Mouse (Mus musculus) neural tube, embryonic 13.5 days (tissue): ENCODE data around the gene Abhd17b. TPM values are rescaled to one million over a fixed set of nuclear protein-coding genes. Genes with fewer than 3 reads are reported as not detected.
A peak's percentile ranks its signal among the peaks of the same experiment; 100 is the strongest.

ENCODE experiments used
- ATAC-seq: fragments of 200-750 bp; cut with Nextera tagmentation; 2 replicates; pipeline ENCODE4 v1.8.0; 2017; ENCODE audit warnings: low read depth, mild to moderate bottlenecking, moderate TSS enrichment, moderate library complexity
- H3K27ac ChIP-seq: fragments of 300-500 bp; sonication (generic); replicated peaks from 2 replicates; pipeline ENCODE4 v1.5.1; 2015; ENCODE audit warnings: moderate library complexity, mild to moderate bottlenecking, inconsistent platforms
- H3K27me3 ChIP-seq: fragments of 300-500 bp; sonication (generic); 2 replicates; pipeline ENCODE4 v1.6.1; 2015; ENCODE audit warnings: mild to moderate bottlenecking, inconsistent platforms
- H3K36me3 ChIP-seq: fragments of 300-500 bp; sonication (generic); 2 replicates; pipeline ENCODE4 v1.6.1; 2015; ENCODE audit warnings: mild to moderate bottlenecking, inconsistent platforms
- H3K4me1 ChIP-seq: fragments of 300-500 bp; sonication (generic); replicated peaks from 2 replicates; pipeline ENCODE4 v1.6.1; 2015; ENCODE audit warnings: inconsistent platforms
- H3K4me2 ChIP-seq: fragments of 300-500 bp; sonication (generic); 2 replicates; pipeline ENCODE4 v1.6.1; 2015; ENCODE audit warnings: inconsistent platforms, mild to moderate bottlenecking, moderate library complexity
- H3K4me3 ChIP-seq: fragments of 300-500 bp; sonication (generic); 2 replicates; pipeline ENCODE4 v1.5.1; 2015; ENCODE audit warnings: mild to moderate bottlenecking, inconsistent platforms
- H3K9ac ChIP-seq: fragments of 300-500 bp; sonication (generic); 2 replicates; pipeline ENCODE4 v1.6.1; 2015; ENCODE audit warnings: moderate library complexity, mild to moderate bottlenecking, inconsistent platforms
- H3K9me3 ChIP-seq: fragments of 300-500 bp; sonication (generic); 2 replicates; pipeline ENCODE4 v1.6.1; 2016; ENCODE audit warnings: inconsistent platforms
- WGBS: fragments of 180-500 bp; shearing (Covaris S2); methylation state at CpG from one replicate; pipeline ENCODE4 v1.1.7; 2015; 5-methylcytosine and 5-hydroxymethylcytosine counted together
- polyA plus RNA-seq: library from polyadenylated mRNA; unstranded; fragments of >200 nt; fragmentation: Nextera tagmentation; extraction: Ambion mirVana; gene quantifications from 2 replicates; pipeline ENCODE4 v1.2.1, GENCODE M21; 2015

Gene Abhd17b
- polyA plus RNA-seq, 1 experiment from 2014 or later = 42.2 TPM

DNA sequence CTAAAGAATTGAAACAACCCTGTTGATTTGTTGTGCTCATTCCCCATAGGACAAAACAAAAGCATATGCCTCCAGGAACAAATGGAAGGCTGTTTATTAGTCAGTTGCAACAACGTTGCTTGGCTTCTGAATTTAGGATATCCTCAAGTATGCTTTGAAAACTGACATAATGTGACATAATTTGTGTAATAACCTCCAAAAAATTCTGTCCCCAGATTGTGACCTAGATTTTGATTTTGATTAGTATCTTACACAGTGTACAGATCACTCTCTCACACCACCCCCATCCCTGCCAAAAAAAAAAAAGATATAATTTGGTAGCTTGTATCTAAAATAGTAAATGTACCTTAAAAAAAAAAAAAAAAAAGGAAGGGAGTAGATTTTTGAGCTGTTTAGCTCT is 7.7 kb downstream of the Abhd17b start:
- Histone ChIP-seq H3K27ac (no peak overlapping the region), H3K27me3 (no peaks in the 10 kb centered on the region), H3K9ac (no peak overlapping the region), H3K9me3 (no peaks in the 10 kb centered on the region), H3K36me3 (no peaks in the 10 kb centered on the region), H3K4me3 (no peak overlapping the region), H3K4me2 (no peak overlapping the region), H3K4me1 (peaks cover 13% of the 10 kb centered on the region)
- no peak for ATAC-seq
- 81% methylated on average over 1 of the region's 1 CpGs for whole genome bisulfite sequencing

DNA sequence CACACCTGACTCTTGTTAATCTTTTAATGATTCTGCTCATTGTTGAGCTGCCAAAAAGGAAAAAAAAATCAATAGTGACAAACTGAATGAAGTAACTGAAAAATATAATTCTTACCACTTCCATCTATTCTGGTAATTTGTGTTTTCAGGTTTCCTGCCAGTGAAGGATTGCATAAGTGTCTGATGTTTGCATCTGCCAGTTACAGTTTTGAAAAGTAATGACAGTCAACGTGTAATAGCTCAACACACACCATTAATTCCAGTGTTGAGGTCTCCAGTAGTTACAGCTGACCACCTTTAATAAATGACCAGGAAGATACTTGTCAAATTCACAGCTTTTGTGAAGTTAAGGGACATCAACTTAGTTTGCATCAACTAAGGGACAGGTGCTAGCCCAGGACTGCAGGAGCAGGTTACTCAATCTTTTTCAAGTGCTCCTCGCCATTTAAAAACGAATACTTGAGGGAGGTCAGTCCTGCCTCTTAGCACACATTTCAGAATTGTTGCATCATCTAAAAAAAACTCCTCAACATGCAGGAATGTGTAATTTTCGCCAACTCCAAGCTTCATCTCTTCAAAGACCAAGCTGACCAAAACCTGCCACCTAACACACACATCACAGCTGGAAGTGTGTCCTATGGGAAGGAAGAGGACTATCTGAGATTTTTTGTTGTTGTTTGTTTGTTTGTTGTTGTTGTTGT is 10.9 kb downstream of the Abhd17b start:
- Histone ChIP-seq H3K4me3 (no peak overlapping the region), H3K27me3 (no peaks in the 10 kb centered on the region), H3K27ac (no peak overlapping the region), H3K9me3 (no peaks in the 10 kb centered on the region), H3K4me1 (no peaks in the 10 kb centered on the region), H3K9ac (no peak overlapping the region), H3K36me3 (no peaks in the 10 kb centered on the region), H3K4me2 (no peak overlapping the region)
- 88% methylated on average over 4 of the region's 4 CpGs for WGBS
- no peak for ATAC-seq

DNA sequence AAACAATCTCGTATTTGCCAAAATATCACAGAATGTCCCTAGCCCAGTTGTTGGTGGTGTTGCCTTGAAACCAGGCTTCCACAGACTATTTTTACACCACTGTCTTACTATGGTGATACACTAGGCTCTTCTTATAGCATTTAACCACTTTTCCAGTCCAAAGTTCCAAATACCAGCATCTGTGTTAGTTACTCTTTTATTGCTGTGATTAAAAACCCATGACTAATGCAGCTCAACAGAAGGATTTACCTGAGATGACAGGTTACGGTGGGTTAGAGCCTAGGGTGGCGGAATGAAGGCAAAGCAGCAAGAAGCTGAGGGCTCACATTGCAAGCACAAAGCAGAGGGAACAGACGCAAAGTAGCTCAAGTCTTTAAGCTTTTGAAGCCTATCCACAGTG is 16.7 kb downstream of the Abhd17b start:
- H3K9me3 ChIP-seq = no peaks in the 10 kb centered on the region
- WGBS = 90% methylated on average over 4 of the region's 4 CpGs

DNA sequence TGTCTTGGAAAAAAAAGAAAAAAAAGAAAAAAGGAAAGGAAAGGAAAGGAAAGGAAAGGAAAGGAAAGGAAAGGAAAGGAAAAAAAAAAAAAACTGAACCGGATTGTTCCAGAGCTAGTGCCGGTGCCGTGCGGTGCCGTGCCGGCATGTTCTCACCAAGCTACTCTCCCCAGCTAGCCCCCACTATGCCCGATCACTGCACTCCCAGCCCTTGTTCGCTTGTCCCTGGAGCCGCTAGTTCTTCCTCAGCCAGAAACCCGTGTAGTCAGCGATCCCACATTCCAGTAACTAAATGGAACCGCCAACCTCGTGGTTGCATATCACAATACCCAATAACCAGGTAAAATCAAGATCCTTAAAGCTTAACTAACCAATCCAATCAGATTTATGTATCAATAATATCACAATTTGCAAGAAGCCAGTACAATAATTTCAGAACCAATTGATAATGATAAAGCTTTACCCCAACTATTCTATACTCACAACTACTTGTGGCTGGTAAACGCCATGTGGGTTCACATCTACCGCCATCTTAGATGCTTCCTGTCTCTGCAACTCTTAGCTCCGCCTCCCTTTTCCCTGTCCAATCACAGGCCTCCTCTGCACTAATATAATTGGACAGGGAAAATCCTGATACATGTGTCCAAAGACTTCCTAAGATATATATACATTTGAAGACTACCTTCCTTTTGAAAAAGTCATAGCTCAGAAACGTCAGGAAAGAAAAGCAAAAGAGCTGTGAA is 21.5 kb downstream of the Abhd17b start:
- H3K27me3 ChIP-seq = no peaks in the 10 kb centered on the region
- WGBS = 97% methylated on average over 17 of the region's 17 CpGs
- peaks cover 12% of the 10 kb centered on the region for H3K36me3 ChIP-seq
- H3K4me3 ChIP-seq = no peak overlapping the region
- 0 out of 2 replicates have a peak, but pooled peaks cover 8% of the 10 kb centered on the region for H3K9me3 ChIP-seq
- H3K9ac ChIP-seq = no peak overlapping the region
- no peak overlapping the region for H3K27ac ChIP-seq
- H3K4me2 ChIP-seq = no peak overlapping the region
- H3K4me1 ChIP-seq = no peaks in the 10 kb centered on the region
- ATAC-seq = no peak

More for the DNA sequence above, 16.7 kb downstream of the Abhd17b start:
- no peaks in the 10 kb centered on the region for H3K4me1 ChIP-seq
- no peak overlapping the region for H3K27ac ChIP-seq
- H3K4me2 ChIP-seq = no peak overlapping the region
- no peak for ATAC-seq
- peaks cover 3% of the 10 kb centered on the region; the same call in 1 of the 2 replicates for H3K36me3 ChIP-seq
- H3K4me3 ChIP-seq = no peak overlapping the region
- H3K9ac ChIP-seq = no peak overlapping the region
- H3K27me3 ChIP-seq = no peaks in the 10 kb centered on the region

DNA sequence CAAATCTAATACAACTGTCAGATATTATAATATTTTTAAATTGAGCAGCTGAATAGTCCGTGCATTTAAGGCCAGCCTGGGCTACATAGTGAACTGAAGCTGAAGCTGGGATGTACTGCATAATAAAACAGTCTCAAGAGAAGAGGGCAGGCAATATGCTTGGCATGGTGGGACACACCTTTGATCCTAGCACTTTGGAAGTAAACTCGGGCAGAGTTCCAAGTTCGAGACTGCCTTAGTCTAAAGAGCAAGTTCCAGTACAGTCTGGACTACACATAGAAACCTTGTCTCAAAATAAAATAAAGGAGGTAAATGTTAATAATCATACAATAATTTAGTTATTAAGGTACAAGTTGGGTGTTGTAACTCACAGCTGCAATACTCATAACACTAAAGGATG is 27.1 kb downstream of the Abhd17b start:
- no peak for ATAC-seq
- Histone ChIP-seq H3K36me3 (peaks cover 37% of the 10 kb centered on the region), H3K4me3 (no peak overlapping the region), H3K27me3 (no peaks in the 10 kb centered on the region), H3K9me3 (0 out of 2 replicates have a peak, but pooled peaks cover 6% of the 10 kb centered on the region), H3K4me2 (no peak overlapping the region), H3K4me1 (no peaks in the 10 kb centered on the region), H3K9ac (no peak overlapping the region), H3K27ac (no peak overlapping the region)
- 95% methylated on average over 3 of the region's 3 CpGs for WGBS

DNA sequence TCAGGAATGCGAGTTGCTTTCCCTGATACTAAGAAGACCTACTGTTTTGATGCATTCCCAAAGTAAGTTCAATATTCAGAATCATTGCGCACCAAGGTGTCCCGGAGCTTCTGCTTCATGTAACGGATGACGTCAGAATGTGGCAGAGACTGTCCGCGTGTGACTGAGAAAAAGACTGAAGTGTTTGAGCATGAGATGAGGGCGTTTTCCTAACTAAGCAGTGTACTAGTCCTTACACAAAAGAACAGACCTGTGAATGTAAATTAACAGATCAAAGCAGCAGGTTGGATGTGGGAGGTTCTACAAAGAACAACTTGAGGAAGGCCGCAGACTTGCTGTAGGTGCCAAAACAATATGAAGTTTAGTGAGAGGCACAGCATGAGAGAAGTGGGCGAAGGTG is 28.0 kb downstream of the Abhd17b start:
- no peak overlapping the region for H3K27ac ChIP-seq
- no peak overlapping the region for H3K4me2 ChIP-seq
- H3K9ac ChIP-seq = no peak overlapping the region
- H3K9me3 ChIP-seq = no peaks in the 10 kb centered on the region
- H3K36me3 ChIP-seq = peaks cover 42% of the 10 kb centered on the region
- H3K4me1 ChIP-seq = no peaks in the 10 kb centered on the region
- no peaks in the 10 kb centered on the region for H3K27me3 ChIP-seq
- ATAC-seq = no peak
- 96% methylated on average over 10 of the region's 10 CpGs for WGBS
- H3K4me3 ChIP-seq = no peak overlapping the region

DNA sequence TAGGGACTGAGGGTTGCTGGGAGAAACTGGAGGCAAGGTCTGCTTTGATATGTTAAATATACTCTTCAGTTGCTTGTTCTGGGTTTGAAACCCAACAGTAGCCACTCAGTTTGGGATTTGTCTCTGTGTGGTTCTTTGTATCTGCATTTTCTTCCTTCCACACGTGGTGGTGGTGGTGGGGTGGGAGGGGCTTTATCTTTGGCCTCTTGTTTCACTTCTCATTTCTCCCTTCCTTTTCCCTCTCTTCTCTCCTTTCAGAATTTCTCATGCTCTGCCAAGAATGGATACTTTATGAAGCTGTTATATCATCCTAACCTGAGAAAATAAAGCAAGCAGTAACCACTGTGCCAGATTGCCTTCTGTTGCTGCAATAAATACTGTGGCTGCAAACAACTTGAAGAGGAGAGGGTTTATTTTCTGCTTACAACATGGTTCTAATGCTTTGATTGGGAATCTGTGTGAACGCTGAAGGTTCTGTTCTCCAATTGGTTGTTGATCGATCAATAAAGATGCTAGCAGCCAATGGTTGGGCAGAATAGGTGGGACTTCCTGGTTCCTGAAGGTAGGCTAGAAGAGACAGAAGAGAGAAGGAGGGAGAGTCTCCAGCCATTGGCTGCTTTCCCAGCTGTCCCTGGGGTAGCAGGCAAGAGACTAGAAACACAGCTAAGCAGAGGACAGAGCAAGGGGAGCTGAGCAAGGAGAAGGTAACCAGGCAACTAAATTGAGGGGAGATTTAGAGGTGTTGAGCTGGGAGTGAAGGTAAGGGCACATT is 60.5 kb downstream of the Abhd17b start:
- Histone ChIP-seq H3K4me3 (no peak overlapping the region), H3K27ac (no peak overlapping the region), H3K9ac (no peak overlapping the region), H3K27me3 (no peaks in the 10 kb centered on the region), H3K9me3 (no peaks in the 10 kb centered on the region), H3K4me1 (peaks cover 19% of the 10 kb centered on the region), H3K36me3 (no peaks in the 10 kb centered on the region), H3K4me2 (peak overlapping the region; percentile 4; the same call in 1 of the 2 replicates)
- WGBS = 66% methylated on average over 3 of the region's 3 CpGs
- ATAC-seq = peak; percentile 72

DNA sequence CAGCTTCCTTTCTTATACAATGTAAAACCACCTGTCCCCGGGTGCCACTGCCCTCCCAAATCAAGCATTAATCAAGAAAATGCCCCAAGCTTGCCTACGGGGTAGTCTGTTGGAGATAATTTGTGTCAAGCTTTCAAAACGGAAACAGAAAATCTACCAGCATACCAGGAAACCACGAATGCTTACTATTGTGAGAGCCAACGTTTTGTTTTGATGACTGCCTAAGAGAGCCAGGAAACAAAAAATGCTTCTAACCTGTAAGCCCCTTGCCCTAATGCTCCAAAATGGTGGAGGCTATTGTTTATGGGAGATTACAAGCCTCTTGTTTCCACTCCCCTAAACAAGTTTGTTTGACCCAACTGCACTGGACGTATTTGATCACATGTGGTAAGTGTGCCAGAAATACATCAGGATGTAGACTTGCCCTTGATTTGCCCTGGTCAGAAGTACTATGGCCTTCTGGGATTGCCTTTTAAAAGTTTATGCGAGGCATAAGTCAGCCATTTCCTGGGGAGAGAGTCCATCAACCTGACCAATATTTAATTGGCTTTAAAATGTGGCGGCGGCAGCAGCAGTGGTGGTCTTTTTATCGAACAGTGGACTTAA is 61.4 kb downstream of the Abhd17b start:
- Histone ChIP-seq H3K4me3 (no peak overlapping the region), H3K27me3 (no peaks in the 10 kb centered on the region), H3K36me3 (no peaks in the 10 kb centered on the region), H3K9ac (no peak overlapping the region), H3K27ac (0 out of 2 replicates have a peak overlapping the region, but pooled peaks have one; percentile 3), H3K9me3 (no peaks in the 10 kb centered on the region), H3K4me1 (peaks cover 19% of the 10 kb centered on the region), H3K4me2 (peak overlapping the region; percentile 36)
- 65% methylated on average over 10 of the region's 10 CpGs for WGBS
- ATAC-seq = no peak; the same call in 1 of the 2 replicates

DNA sequence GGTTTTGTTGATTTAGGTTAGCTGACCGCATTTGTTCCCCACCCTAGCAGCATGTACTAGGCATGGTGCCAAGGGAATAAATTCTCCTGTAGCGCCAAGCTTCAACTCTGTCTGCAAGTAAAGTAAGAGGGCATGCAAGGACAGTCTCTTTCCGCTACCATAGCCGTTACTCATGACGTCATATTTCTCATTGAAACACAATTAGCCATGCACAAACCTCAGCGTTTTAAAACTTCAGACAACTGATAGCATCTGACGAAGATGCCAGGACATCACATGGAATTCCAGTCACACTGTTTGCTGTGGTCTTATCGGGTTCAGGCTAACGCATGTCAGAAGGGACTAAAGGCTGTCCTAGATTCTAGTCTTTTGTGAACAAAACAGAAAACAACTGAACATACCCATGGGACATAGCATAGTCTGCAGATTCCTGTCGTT is 62.0 kb downstream of the Abhd17b start:
- Histone ChIP-seq H3K4me1 (peaks cover 19% of the 10 kb centered on the region), H3K36me3 (no peaks in the 10 kb centered on the region), H3K27ac (0 out of 2 replicates have a peak overlapping the region, but pooled peaks have one; percentile 3), H3K4me2 (peak overlapping the region; percentile 36), H3K4me3 (no peak overlapping the region), H3K9me3 (no peaks in the 10 kb centered on the region), H3K9ac (no peak overlapping the region), H3K27me3 (no peaks in the 10 kb centered on the region)
- WGBS = 57% methylated on average over 10 of the region's 10 CpGs
- peak; percentile 75 for ATAC-seq

DNA sequence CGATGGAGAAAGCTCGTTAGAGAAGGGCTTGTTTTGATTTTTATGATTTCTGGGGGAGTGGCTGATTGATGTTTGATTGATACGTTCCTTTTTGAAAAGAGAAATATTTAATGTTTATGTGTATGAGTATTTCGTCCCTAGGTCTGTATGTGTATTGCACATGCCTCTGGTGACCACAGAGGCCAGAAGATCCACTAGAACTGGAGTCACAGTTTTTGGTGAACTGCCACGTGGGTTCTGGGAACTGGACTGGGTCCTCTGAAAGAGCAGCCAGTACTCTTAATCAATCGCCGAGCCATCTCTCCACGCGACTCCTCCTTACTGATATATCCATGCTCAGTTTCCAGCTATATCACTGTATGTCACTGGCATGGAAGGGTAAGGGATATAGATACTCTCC is 62.5 kb downstream of the Abhd17b start:
- Histone ChIP-seq H3K27ac (no peak overlapping the region), H3K9ac (no peak overlapping the region), H3K4me3 (no peak overlapping the region), H3K36me3 (no peaks in the 10 kb centered on the region), H3K4me2 (no peak overlapping the region), H3K27me3 (no peaks in the 10 kb centered on the region), H3K4me1 (peaks cover 19% of the 10 kb centered on the region), H3K9me3 (no peaks in the 10 kb centered on the region)
- no peak for ATAC-seq
- WGBS = 85% methylated on average over 9 of the region's 9 CpGs

DNA sequence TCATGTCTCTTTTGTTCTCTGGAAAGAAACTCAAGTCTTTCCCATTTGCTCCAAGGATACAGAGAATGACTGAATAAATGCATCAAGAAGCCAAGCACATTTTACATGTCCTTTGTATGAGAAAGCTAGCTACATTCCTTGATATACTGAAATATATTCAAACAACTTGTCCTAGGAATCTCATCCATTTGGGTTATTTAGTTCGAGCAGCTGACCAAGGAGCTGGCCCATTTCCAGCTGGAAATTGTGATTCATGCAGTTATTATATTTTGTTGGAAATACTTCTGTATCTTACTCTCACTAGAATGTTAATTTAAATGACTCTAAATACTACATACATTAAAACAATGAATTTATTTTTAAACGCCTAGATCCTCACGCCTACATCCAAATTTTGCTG is 63.5 kb downstream of the Abhd17b start:
- peaks cover 19% of the 10 kb centered on the region for H3K4me1 ChIP-seq
- no peak overlapping the region for H3K4me3 ChIP-seq
- H3K9me3 ChIP-seq = no peaks in the 10 kb centered on the region
- 89% methylated on average over 3 of the region's 3 CpGs for WGBS
- no peaks in the 10 kb centered on the region for H3K27me3 ChIP-seq
- no peaks in the 10 kb centered on the region for H3K36me3 ChIP-seq
- no peak overlapping the region for H3K9ac ChIP-seq
- no peak overlapping the region for H3K27ac ChIP-seq
- H3K4me2 ChIP-seq = no peak overlapping the region
- no peak for ATAC-seq
